Mouse (Mus musculus) Patski (cell line): ENCODE data around the gene Dnaja2. TPM values are rescaled to one million over a fixed set of nuclear protein-coding genes. Genes with fewer than 3 reads are reported as not detected.
A peak's percentile ranks its signal among the peaks of the same experiment; 100 is the strongest.

ENCODE experiments used
- ATAC-seq: fragments of 100-300 bp; one replicate; pipeline ENCODE4 v1.8.0; 2021
- CTCF ChIA-PET: fragments of 350-600 bp; sonication (Branson Sonifier 250); formaldehyde crosslinking; loops from one replicate; lab custom pipeline; 2022; ENCODE audit warnings: inconsistent platforms; lab: Charles Lee
- POLR2A ChIA-PET: fragments of 350-600 bp; sonication (Branson Sonifier 250); formaldehyde crosslinking; loops from one replicate; lab custom pipeline; 2022; ENCODE audit warnings: antibody characterized with exemption, inconsistent platforms; lab: Charles Lee
- DNase-seq: peaks from one replicate; pipeline ENCODE4 v3.0.0-alpha.2; 2011; ENCODE audit warnings: low read depth, low spot score
- H3K27me3 ChIP-seq: fragments of 371-371 bp; one replicate; pipeline ENCODE4 v1.5.1; 2021
- CTCF ChIP-seq: fragments of 100-300 bp; IDR thresholded peaks from one replicate; pipeline ENCODE4 v1.5.1; 2021
- in situ Hi-C: fragments of 300-500 bp; cut with MboI; formaldehyde crosslinking; loops from 3 replicates; pipeline ENCODE4 v1.11.1; 2018; ENCODE audit warnings: low pct_unique_long_range_greater_than_20kb, mixed read lengths
- polyA plus RNA-seq: library from polyadenylated mRNA; unstranded; gene quantifications from one replicate; pipeline ENCODE4 v1.2.3, GENCODE M21; 2021

The Dnaja2 gene
- polyA plus RNA-seq, 1 experiment from 2014 or later = 248 TPM

- in situ Hi-C loops = loop anchor here (5.0 kb wide), 1 partner anchor 72 kb away; no protein-coding TSS in a partner anchor
- CTCF ChIA-PET = interaction anchor here (0.7 to 2.1 kb wide), 5 partner anchors 10 to 74 kb away, joined by 3 to 7 read pairs (median 3); no protein-coding TSS in a partner anchor
- DNase-seq = peak; percentile 37
Observed at GRCm38 (mm10) chr8:85528959-85529358, 26.2 kb downstream of the Dnaja2 start.

GRCm38 (mm10) chr8:85526105-85526504 lies 29.0 kb downstream of the Dnaja2 start:
- peak; percentile 95 for TF ChIP-seq CTCF
- ATAC-seq = no peak
- ChIA-PET POLR2A (no interaction called here), CTCF (interaction anchor here (0.6 to 1.8 kb wide), 11 partner anchors 9 to 80 kb away, joined by 3 to 10 read pairs (median 4); no protein-coding TSS in a partner anchor)
- in situ Hi-C loops = loop anchor here (5.0 kb wide), 1 partner anchor 69 kb away; no protein-coding TSS in a partner anchor
- DNase-seq = no peak
- H3K27me3 ChIP-seq = no peaks in the 10 kb centered on the region

More at GRCm38 (mm10) chr8:85528959-85529358, 26.2 kb downstream of the Dnaja2 start:
- peak; percentile 68 for ATAC-seq
- TF ChIP-seq CTCF = no peak
- POLR2A ChIA-PET = no interaction called here
- H3K27me3 ChIP-seq = no peaks in the 10 kb centered on the region

GRCm38 (mm10) chr8:85524086-85524485 lies 31.1 kb downstream of the Dnaja2 start:
- DNase-seq (no peak), ATAC-seq (no peak)
- in situ Hi-C loops = no loop called here
- TF ChIP-seq CTCF = no peak
- POLR2A ChIA-PET = no interaction called here
- H3K27me3 ChIP-seq = no peaks in the 10 kb centered on the region
- CTCF ChIA-PET = interaction anchor here (0.9 kb wide), 1 partner anchor 63 kb away, joined by 3 read pairs; no protein-coding TSS in a partner anchor

- ATAC-seq = no peak
- no peak for DNase-seq
- CTCF ChIA-PET = no interaction called here
- no peak for TF ChIP-seq CTCF
- in situ Hi-C loops = no loop called here
- POLR2A ChIA-PET = interaction anchor here (0.8 kb wide), 1 partner anchor 20 kb away, joined by 3 read pairs; no protein-coding TSS in a partner anchor
- no peaks in the 10 kb centered on the region for H3K27me3 ChIP-seq
Observed at GRCm38 (mm10) chr8:85521332-85521731, 33.8 kb downstream of the Dnaja2 start.

GRCm38 (mm10) chr8:85520586-85520985 lies 34.6 kb downstream of the Dnaja2 start:
- no peak for TF ChIP-seq CTCF
- in situ Hi-C loops = no loop called here
- ATAC-seq (no peak), DNase-seq (no peak)
- H3K27me3 ChIP-seq = no peaks in the 10 kb centered on the region
- POLR2A ChIA-PET = no interaction called here
- CTCF ChIA-PET = no interaction called here

- in situ Hi-C loops = no loop called here
- no peak for TF ChIP-seq CTCF
- POLR2A ChIA-PET = interaction anchor here (1.0 kb wide), 1 partner anchor 13 kb away, joined by 3 read pairs; no protein-coding TSS in a partner anchor
- ATAC-seq (no peak), DNase-seq (no peak)
- CTCF ChIA-PET = interaction anchor here (3.0 kb wide), 1 partner anchor 8 kb away, joined by 10 read pairs; no protein-coding TSS in a partner anchor
- no peaks in the 10 kb centered on the region for H3K27me3 ChIP-seq
Observed at GRCm38 (mm10) chr8:85517956-85518355, 37.2 kb downstream of the Dnaja2 start.

GRCm38 (mm10) chr8:85517336-85517735 lies 37.8 kb downstream of the Dnaja2 start:
- TF ChIP-seq CTCF = no peak
- ChIA-PET CTCF (interaction anchor here (3.0 kb wide), 1 partner anchor 9 kb away, joined by 10 read pairs; no protein-coding TSS in a partner anchor), POLR2A (interaction anchor here (1.0 kb wide), 1 partner anchor 14 kb away, joined by 3 read pairs; no protein-coding TSS in a partner anchor)
- H3K27me3 ChIP-seq = no peaks in the 10 kb centered on the region
- no peak for ATAC-seq
- in situ Hi-C loops = no loop called here
- no peak for DNase-seq

- TF ChIP-seq CTCF = no peak
- H3K27me3 ChIP-seq = no peaks in the 10 kb centered on the region
- in situ Hi-C loops = no loop called here
- POLR2A ChIA-PET = interaction anchor here (0.6 kb wide), 1 partner anchor 37 kb away, joined by 3 read pairs; no protein-coding TSS in a partner anchor
- ATAC-seq (peak; percentile 73), DNase-seq (peak; percentile 24)
- CTCF ChIA-PET = interaction anchor here (1.1 kb wide), 1 partner anchor 14 kb away, joined by 3 read pairs; no protein-coding TSS in a partner anchor
Observed at GRCm38 (mm10) chr8:85515391-85515790, 39.8 kb downstream of the Dnaja2 start.

GRCm38 (mm10) chr8:85513283-85513682 lies 41.9 kb downstream of the Dnaja2 start:
- no peaks in the 10 kb centered on the region for H3K27me3 ChIP-seq
- in situ Hi-C loops = no loop called here
- POLR2A ChIA-PET = interaction anchor here (0.7 to 1.2 kb wide), 2 partner anchors 19 to 31 kb away, joined by 3 read pairs; no protein-coding TSS in a partner anchor
- CTCF ChIA-PET = interaction anchor here (0.9 kb wide), 1 partner anchor 13 kb away, joined by 4 read pairs; no protein-coding TSS in a partner anchor
- DNase-seq = no peak
- TF ChIP-seq CTCF = no peak
- ATAC-seq = no peak

GRCm38 (mm10) chr8:85512234-85512633 lies 42.9 kb downstream of the Dnaja2 start:
- ATAC-seq = no peak
- TF ChIP-seq CTCF = no peak
- no peaks in the 10 kb centered on the region for H3K27me3 ChIP-seq
- no peak for DNase-seq
- ChIA-PET CTCF (no interaction called here), POLR2A (interaction anchor here (0.5 kb wide), 1 partner anchor 1091 kb away, joined by 3 read pairs; no protein-coding TSS in a partner anchor)
- in situ Hi-C loops = no loop called here

GRCm38 (mm10) chr8:85508661-85509060 lies 46.5 kb downstream of the Dnaja2 start:
- ChIA-PET POLR2A (no interaction called here), CTCF (interaction anchor here (1.0 to 1.1 kb wide), 2 partner anchors 10 to 17 kb away, joined by 3 read pairs; no protein-coding TSS in a partner anchor)
- no peak for DNase-seq
- in situ Hi-C loops = no loop called here
- TF ChIP-seq CTCF = no peak
- H3K27me3 ChIP-seq = no peaks in the 10 kb centered on the region
- ATAC-seq = no peak
